In the genomic region with DNA sequence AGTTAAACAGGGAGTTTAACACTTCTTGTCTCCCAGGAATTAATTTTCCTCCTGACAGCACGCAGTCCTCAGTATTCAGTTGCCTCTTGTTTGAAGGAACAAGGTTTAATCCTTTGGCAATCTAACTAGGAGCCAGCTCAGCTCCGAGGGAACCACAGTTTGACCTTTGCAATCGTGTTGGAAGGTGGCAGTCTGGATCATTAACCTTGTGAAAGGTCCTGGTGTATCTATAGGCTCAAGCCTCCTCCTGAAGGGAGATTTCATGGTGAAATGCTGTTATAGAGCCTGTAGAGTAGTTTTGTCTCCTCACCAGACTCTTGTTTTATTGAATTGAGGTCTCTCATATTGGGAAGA, we compare ENCODE assay signal across 9 mouse cellular contexts.
DNase-seq lines count a peak whose midpoint lies in the region; ATAC-seq and TF ChIP-seq lines count a peak whose summit lies in the region.
"Had no signal": no experiment of that assay in that cellular context is flagged by ENCODE, and none has a peak within 500 bp of the region (broad histone marks: within the 10 kb centered on the region; RNA-seq: fewer than 3 reads in every experiment).

No protein-coding gene starts in this region.

- H3K9me3 ChIP-seq in intestine, embryonic 14.5 days (ENCODE audit: control insufficient read depth, low read length): no peaks in the 10 kb centered on the region
- H3K9me3 ChIP-seq in intestine, postnatal 0 days (ENCODE audit: control insufficient read depth): no peaks in the 10 kb centered on the region
- no peaks in the 10 kb centered on the region for H3K9me3 ChIP-seq in forebrain, embryonic 12.5 days
- no peaks in the 10 kb centered on the region for H3K9me3 ChIP-seq in hindbrain, postnatal 0 days (ENCODE audit: low read length)
- H3K9me3 ChIP-seq: embryonic facial prominence, embryonic 12.5 days had no signal

- H3K27ac ChIP-seq in intestine, embryonic 14.5 days (ENCODE audit: low read depth): no peak overlapping the region
- no peak overlapping the region for H3K27ac ChIP-seq in intestine, postnatal 0 days (ENCODE audit: low read depth, low read length)
- H3K27ac ChIP-seq in forebrain, embryonic 12.5 days: peak overlapping the region; percentile 68; the same call in 1 of the 2 replicates
- peak overlapping the region; percentile 73 for H3K27ac ChIP-seq in hindbrain, postnatal 0 days
- H3K27ac ChIP-seq: embryonic facial prominence, embryonic 12.5 days had no signal

- H3K27me3 ChIP-seq in intestine, embryonic 14.5 days (replicated peaks; ENCODE audit: control insufficient read depth, insufficient read depth, low read length): no peaks in the 10 kb centered on the region
- no peaks in the 10 kb centered on the region for H3K27me3 ChIP-seq in intestine, postnatal 0 days (replicated peaks; ENCODE audit: control insufficient read depth, insufficient read depth, low read length)
- no peaks in the 10 kb centered on the region for H3K27me3 ChIP-seq in forebrain, embryonic 12.5 days
- H3K27me3 ChIP-seq in hindbrain, postnatal 0 days (ENCODE audit: insufficient read depth, low read length): no peaks in the 10 kb centered on the region

- H3K36me3 ChIP-seq in intestine, embryonic 14.5 days (ENCODE audit: control insufficient read depth, insufficient read depth, low read length): no peaks in the 10 kb centered on the region
- H3K36me3 ChIP-seq in intestine, postnatal 0 days (ENCODE audit: control insufficient read depth, insufficient read depth): no peaks in the 10 kb centered on the region
- H3K36me3 ChIP-seq in forebrain, embryonic 12.5 days (replicated peaks): no peaks in the 10 kb centered on the region
- no peaks in the 10 kb centered on the region for H3K36me3 ChIP-seq in hindbrain, postnatal 0 days (ENCODE audit: insufficient read depth, low read length)
- H3K36me3 ChIP-seq: embryonic facial prominence, embryonic 12.5 days had no signal

- H3K4me3 ChIP-seq in intestine, embryonic 14.5 days (ENCODE audit: low read depth, low read length): no peak overlapping the region
- no peak overlapping the region for H3K4me3 ChIP-seq in intestine, postnatal 0 days (ENCODE audit: low read depth, low read length)
- no peak overlapping the region for H3K4me3 ChIP-seq in forebrain, embryonic 12.5 days (replicated peaks)
- no peak overlapping the region for H3K4me3 ChIP-seq in hindbrain, postnatal 0 days (ENCODE audit: low read length)
- H3K4me3 ChIP-seq: embryonic facial prominence, embryonic 12.5 days had no signal

- WGBS in intestine, embryonic 14.5 days: 12% methylated on average over 3 of the region's 3 CpGs
- WGBS in intestine, postnatal 0 days: 8% methylated on average over 3 of the region's 3 CpGs
- WGBS in forebrain, embryonic 12.5 days: 4% methylated on average over 3 of the region's 3 CpGs
- 2% methylated on average over 3 of the region's 3 CpGs for WGBS in hindbrain, postnatal 0 days

- DNase-seq in intestine, embryonic 14.5 days (ENCODE audit: low spot score): peak; percentile 64
- DNase-seq in hindbrain, postnatal 0 days (ENCODE audit: low spot score): peak; percentile 30
- peak; percentile 33 for DNase-seq in neural tube, embryonic 10.5 days (ENCODE audit: extremely low spot score, low spot score)
- no peak for DNase-seq in urinary bladder, postnatal 36 days (ENCODE audit: low spot score in 2 of 2)
- DNase-seq in left cerebral cortex, adult 8-10 months (ENCODE audit: low spot score in 2 of 2): no peak

- no peak overlapping the region for H3K9ac ChIP-seq in intestine, embryonic 14.5 days (ENCODE audit: low read length)
- H3K9ac ChIP-seq in intestine, postnatal 0 days (ENCODE audit: low read depth, low read length): no peak overlapping the region
- peak overlapping the region; percentile 21; the same call in 1 of the 2 replicates for H3K9ac ChIP-seq in forebrain, embryonic 12.5 days
- no peak overlapping the region for H3K9ac ChIP-seq in hindbrain, postnatal 0 days (replicated peaks; ENCODE audit: low read length)

- no peak for TF ChIP-seq CTCF in intestine, postnatal 0 days (IDR thresholded peaks at IDR 0.05; ENCODE audit: low read depth)
- TF ChIP-seq CTCF in hindbrain, postnatal 0 days (IDR thresholded peaks at IDR 0.05; ENCODE audit: low read depth): no peak

- no peak overlapping the region for H3K4me2 ChIP-seq in intestine, embryonic 14.5 days (ENCODE audit: low read length)
- H3K4me2 ChIP-seq in intestine, postnatal 0 days (replicated peaks; ENCODE audit: low read depth): no peak overlapping the region
- H3K4me2 ChIP-seq in forebrain, embryonic 12.5 days: no peak overlapping the region
- no peak overlapping the region for H3K4me2 ChIP-seq in hindbrain, postnatal 0 days (ENCODE audit: low read depth, low read length)

- H3K4me1 ChIP-seq in intestine, embryonic 14.5 days (replicated peaks; ENCODE audit: control insufficient read depth, insufficient read depth, low read length): peaks cover 20% of the 10 kb centered on the region
- no peaks in the 10 kb centered on the region for H3K4me1 ChIP-seq in intestine, postnatal 0 days (replicated peaks; ENCODE audit: control insufficient read depth, insufficient read depth, low read length)
- peaks cover 21% of the 10 kb centered on the region for H3K4me1 ChIP-seq in forebrain, embryonic 12.5 days
- H3K4me1 ChIP-seq in hindbrain, postnatal 0 days (ENCODE audit: insufficient read depth, low read length): peaks cover 20% of the 10 kb centered on the region; the same call in 1 of the 2 replicates

- ATAC-seq in intestine, embryonic 14.5 days (replicated peaks; ENCODE audit: low FRiP score, low TSS enrichment, low read depth): no peak
- ATAC-seq in intestine, postnatal 0 days: no peak
- peak; percentile 56; the same call in 1 of the 2 replicates for ATAC-seq in forebrain, embryonic 12.5 days (ENCODE audit: low FRiP score)
- ATAC-seq in hindbrain, postnatal 0 days: peak; percentile 52
- ATAC-seq in erythroblast, adult 5-6 weeks (replicated peaks; ENCODE audit: low FRiP score, poor library complexity, severe bottlenecking): no peak

Comparison
In these comparisons a context has a peak if more than half of its experiments do, and no peak if none do; other contexts are left out.
1. ATAC-seq: peak in forebrain, embryonic 12.5 days (single experiment) and hindbrain, postnatal 0 days (single experiment); none in intestine, embryonic 14.5 days (single experiment), intestine, postnatal 0 days (single experiment) and erythroblast, adult 5-6 weeks (single experiment).
2. DNase-seq: peak in intestine, embryonic 14.5 days (single experiment), hindbrain, postnatal 0 days (single experiment) and neural tube, embryonic 10.5 days (single experiment); none in urinary bladder, postnatal 36 days (0 of 2) and left cerebral cortex, adult 8-10 months (0 of 2).
3. H3K27ac ChIP-seq: peak in forebrain, embryonic 12.5 days (single experiment) and hindbrain, postnatal 0 days (single experiment); none in intestine, embryonic 14.5 days (single experiment) and intestine, postnatal 0 days (single experiment).